Mouse (Mus musculus): ENCODE data around the gene Setd6. TPM values are rescaled to one million over a fixed set of nuclear protein-coding genes. Genes with fewer than 3 reads are reported as not detected.
A peak's percentile ranks its signal among the peaks of the same experiment; 100 is the strongest.

Gene Setd6
- total and polyA plus RNA-seq, 2 experiments from 2014 or later, result 29.5 to 38.5 TPM

DNA sequence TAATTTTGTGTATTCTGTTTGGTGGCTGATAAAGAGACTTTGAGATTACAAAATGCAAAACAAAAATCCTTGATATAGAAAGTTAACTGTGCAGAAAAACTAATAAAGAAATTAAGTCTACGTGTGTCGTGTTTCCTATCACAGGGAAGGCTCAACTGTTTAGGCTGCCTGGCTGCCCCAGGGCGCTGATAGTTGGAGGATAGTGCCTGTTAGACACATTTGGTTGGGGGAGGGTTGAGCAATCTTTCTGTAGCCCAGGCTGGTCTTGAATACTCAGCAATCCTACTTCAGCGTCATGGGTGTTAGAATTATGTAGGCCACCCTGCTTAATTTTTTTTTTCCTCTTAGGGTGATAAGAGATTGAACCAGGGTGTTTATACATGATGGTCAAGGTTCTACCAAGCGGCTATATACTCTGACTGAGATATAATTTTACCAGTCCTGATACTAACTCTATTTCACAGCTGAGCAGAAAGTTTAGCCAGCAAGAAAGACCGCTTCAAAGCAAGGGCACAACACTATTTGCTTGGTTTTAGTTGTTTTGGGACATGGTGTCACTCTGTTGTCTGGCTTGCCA, 756 bp upstream of the Setd6 start:
- H3K9me3 ChIP-seq (ENCODE audit: low read length), result no peaks in the 10 kb centered on the region
- no peak for ATAC-seq
- WGBS, result 86% methylated on average over 6 of the region's 6 CpGs
- peak overlapping the region; percentile 82; the same call in 1 of the 2 replicates for H3K4me3 ChIP-seq (ENCODE audit: low read length)
- no peaks in the 10 kb centered on the region for H3K4me1 ChIP-seq (ENCODE audit: insufficient read depth, low read length)
- DNase-seq (ENCODE audit: low spot score), result no peak
- no peak for TF ChIP-seq CTCF (IDR thresholded peaks at IDR 0.05; ENCODE audit: low read depth)
- peaks cover 24% of the 10 kb centered on the region for H3K36me3 ChIP-seq (ENCODE audit: insufficient read depth, low read length)
- H3K27ac ChIP-seq, result no peak overlapping the region
- peak overlapping the region; percentile 76; the same call in 1 of the 2 replicates for H3K9ac ChIP-seq (replicated peaks; ENCODE audit: low read length)
- H3K27me3 ChIP-seq (ENCODE audit: insufficient read depth, low read length), result no peaks in the 10 kb centered on the region
- peak overlapping the region; percentile 90 for H3K4me2 ChIP-seq (ENCODE audit: low read depth, low read length)

DNA sequence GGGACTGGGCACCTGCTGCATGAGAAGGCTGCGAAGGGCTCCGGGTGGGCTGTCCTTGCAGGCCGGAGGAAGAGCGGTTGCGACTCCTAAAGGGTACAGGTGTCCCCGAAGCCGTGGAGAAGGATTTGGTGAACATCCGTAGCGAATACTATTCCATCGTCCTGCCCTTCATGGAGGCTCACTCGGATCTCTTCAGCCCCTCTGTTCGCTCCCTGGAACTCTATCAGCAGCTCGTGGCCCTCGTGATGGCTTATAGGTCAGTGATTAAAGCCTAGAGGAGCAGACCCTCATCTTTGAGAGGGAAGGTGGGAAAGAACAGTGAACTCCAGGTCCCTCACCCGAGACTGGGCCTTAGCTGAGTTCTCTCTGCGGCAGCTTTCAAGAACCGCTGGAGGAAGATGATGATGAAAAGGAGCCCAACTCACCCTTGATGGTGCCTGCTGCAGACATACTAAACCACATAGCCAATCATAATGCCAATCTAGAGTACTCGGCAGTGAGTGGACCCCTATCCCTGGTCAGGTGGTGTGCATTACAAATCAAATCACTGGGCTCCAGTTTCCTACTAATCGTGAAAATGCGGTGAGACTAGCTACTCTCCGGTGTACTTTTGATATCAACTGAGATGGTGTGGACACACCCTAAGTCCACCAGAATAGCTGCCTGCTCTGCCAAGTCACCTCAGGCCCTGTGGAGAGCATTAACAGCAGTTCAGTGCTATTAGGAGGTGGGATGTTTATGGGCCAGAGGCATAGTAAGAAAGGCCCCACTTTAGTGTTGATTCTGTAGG, 1.1 kb downstream of the Setd6 start:
- DNase-seq (ENCODE audit: low spot score) (no peak), ATAC-seq (no peak)
- Histone ChIP-seq H3K36me3 (ENCODE audit: insufficient read depth, low read length) (peaks cover 30% of the 10 kb centered on the region), H3K4me2 (ENCODE audit: low read depth, low read length) (peak overlapping the region; percentile 90), H3K27ac (peak overlapping the region; percentile 78; the same call in 1 of the 2 replicates), H3K9me3 (ENCODE audit: low read length) (no peaks in the 10 kb centered on the region), H3K27me3 (ENCODE audit: insufficient read depth, low read length) (no peaks in the 10 kb centered on the region), H3K4me1 (ENCODE audit: insufficient read depth, low read length) (no peaks in the 10 kb centered on the region), H3K4me3 (ENCODE audit: low read length) (peak overlapping the region; percentile 82), H3K9ac (replicated peaks; ENCODE audit: low read length) (peak overlapping the region; percentile 76)
- no peak for TF ChIP-seq CTCF (IDR thresholded peaks at IDR 0.05; ENCODE audit: low read depth)
- 20% methylated on average over 21 of the region's 21 CpGs for WGBS

DNA sequence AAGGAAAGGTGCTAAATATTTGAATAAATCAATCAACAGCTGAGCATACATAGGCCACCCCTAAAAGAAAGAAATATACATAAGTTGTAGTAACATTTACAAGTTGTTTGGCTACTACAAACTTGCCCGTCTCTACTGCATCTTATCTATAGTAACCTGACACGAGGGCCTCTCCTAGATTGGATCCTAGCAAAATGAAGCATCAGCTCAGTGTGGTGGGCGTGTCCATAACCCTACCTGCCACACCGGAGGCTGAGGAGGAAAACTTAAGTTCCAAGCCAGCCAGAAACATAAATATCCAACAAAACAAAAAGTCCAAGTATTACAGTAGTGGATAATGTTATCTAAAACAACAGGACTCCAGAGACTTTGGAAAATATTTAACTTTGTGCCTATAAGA, 11.9 kb downstream of the Setd6 start:
- no peaks in the 10 kb centered on the region for H3K9me3 ChIP-seq (ENCODE audit: low read length)
- WGBS, result 90% methylated on average over 4 of the region's 4 CpGs
- DNase-seq (ENCODE audit: low spot score), result no peak
- H3K9ac ChIP-seq (replicated peaks; ENCODE audit: low read length), result no peak overlapping the region
- H3K4me3 ChIP-seq (ENCODE audit: low read length), result no peak overlapping the region
- H3K27me3 ChIP-seq (ENCODE audit: insufficient read depth, low read length), result no peaks in the 10 kb centered on the region
- H3K4me2 ChIP-seq (ENCODE audit: low read depth, low read length), result no peak overlapping the region
- TF ChIP-seq CTCF (IDR thresholded peaks at IDR 0.05; ENCODE audit: low read depth), result no peak
- H3K27ac ChIP-seq, result no peak overlapping the region
- no peaks in the 10 kb centered on the region for H3K4me1 ChIP-seq (ENCODE audit: insufficient read depth, low read length)
- ATAC-seq, result no peak
- peaks cover 64% of the 10 kb centered on the region for H3K36me3 ChIP-seq (ENCODE audit: insufficient read depth, low read length)

DNA sequence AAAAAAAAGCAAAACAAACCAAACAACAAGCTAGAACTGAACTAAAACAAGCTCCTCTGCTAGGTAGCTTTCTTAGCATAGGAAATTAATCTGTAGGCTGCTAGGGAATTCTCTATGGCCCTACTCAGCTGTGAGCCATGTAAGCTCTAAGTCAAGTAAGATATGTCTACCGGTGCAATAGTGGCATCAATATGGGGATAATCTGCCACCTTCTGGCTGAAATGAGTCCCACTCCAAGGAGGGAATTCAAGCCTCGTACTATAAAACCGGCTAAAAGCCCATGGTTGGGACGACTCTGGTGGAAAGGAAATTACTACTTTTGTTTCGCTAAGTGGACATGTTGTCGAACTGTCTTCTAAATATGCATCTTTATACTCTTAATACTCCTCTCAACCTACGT, 22.9 kb downstream of the Setd6 start:
- DNase-seq (ENCODE audit: low spot score), result peak; percentile 65

DNA sequence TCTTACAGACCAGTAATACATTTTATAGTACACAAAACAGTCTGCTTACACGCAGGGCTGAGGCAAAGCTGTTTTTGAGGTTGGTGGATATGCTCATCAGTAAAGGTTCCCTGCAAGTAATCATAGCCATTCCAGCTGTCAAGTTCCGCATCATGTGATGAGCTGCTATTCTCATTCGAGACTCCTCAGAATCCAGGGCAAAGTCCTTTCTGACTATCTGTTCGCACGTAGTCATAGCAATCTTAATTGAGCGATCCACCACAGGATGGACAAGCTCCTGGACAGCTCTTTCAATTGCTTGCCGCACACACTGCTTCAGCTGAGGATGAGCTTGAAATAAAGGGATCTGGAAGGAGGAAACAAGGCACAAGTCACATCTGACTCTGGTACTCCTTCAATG, 26.1 kb downstream of the Setd6 start:
- no peak overlapping the region for H3K4me2 ChIP-seq (ENCODE audit: low read depth, low read length)
- H3K9ac ChIP-seq (replicated peaks; ENCODE audit: low read length), result no peak overlapping the region
- peaks cover 79% of the 10 kb centered on the region for H3K36me3 ChIP-seq (ENCODE audit: insufficient read depth, low read length)
- H3K27me3 ChIP-seq (ENCODE audit: insufficient read depth, low read length), result no peaks in the 10 kb centered on the region
- no peak for ATAC-seq
- DNase-seq (ENCODE audit: low spot score), result no peak
- TF ChIP-seq CTCF (IDR thresholded peaks at IDR 0.05; ENCODE audit: low read depth), result no peak
- 89% methylated on average over 7 of the region's 7 CpGs for WGBS
- H3K4me1 ChIP-seq (ENCODE audit: insufficient read depth, low read length), result no peaks in the 10 kb centered on the region
- no peaks in the 10 kb centered on the region for H3K9me3 ChIP-seq (ENCODE audit: low read length)
- H3K27ac ChIP-seq, result no peak overlapping the region
- no peak overlapping the region for H3K4me3 ChIP-seq (ENCODE audit: low read length)

More for the DNA sequence above, 22.9 kb downstream of the Setd6 start:
- H3K9ac ChIP-seq (replicated peaks; ENCODE audit: low read length), result no peak overlapping the region
- no peak overlapping the region for H3K4me3 ChIP-seq (ENCODE audit: low read length)
- TF ChIP-seq CTCF (IDR thresholded peaks at IDR 0.05; ENCODE audit: low read depth), result peak; percentile 57
- H3K4me1 ChIP-seq (ENCODE audit: insufficient read depth, low read length), result no peaks in the 10 kb centered on the region
- ATAC-seq, result no peak
- H3K27ac ChIP-seq, result no peak overlapping the region
- no peaks in the 10 kb centered on the region for H3K9me3 ChIP-seq (ENCODE audit: low read length)
- H3K4me2 ChIP-seq (ENCODE audit: low read depth, low read length), result no peak overlapping the region
- H3K27me3 ChIP-seq (ENCODE audit: insufficient read depth, low read length), result no peaks in the 10 kb centered on the region
- 70% methylated on average over 7 of the region's 7 CpGs for WGBS
- peaks cover 72% of the 10 kb centered on the region for H3K36me3 ChIP-seq (ENCODE audit: insufficient read depth, low read length)

DNA sequence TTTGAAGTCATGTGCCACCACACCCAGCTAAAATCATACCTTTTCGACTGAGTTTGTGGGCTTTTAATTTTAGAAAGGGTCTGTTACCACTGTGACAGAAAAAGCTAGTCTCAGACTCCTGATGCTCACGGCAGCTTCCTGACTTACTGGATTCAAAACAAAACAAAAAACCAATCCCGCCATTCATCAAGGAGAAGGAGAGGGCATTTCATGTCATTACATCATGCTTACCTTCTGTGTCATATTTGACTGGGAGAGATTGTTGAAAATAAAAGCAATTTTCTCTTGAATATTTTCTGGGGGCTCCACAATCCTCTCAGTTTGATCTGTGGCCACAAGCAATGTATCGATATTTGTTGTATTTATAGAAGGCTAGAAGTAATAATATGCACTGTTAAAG, 32.3 kb downstream of the Setd6 start:
- 97% methylated on average over 4 of the region's 4 CpGs for WGBS
- no peaks in the 10 kb centered on the region for H3K9me3 ChIP-seq (ENCODE audit: low read length)
- H3K27me3 ChIP-seq (ENCODE audit: insufficient read depth, low read length), result no peaks in the 10 kb centered on the region
- no peak overlapping the region for H3K4me2 ChIP-seq (ENCODE audit: low read depth, low read length)
- no peaks in the 10 kb centered on the region for H3K4me1 ChIP-seq (ENCODE audit: insufficient read depth, low read length)
- H3K27ac ChIP-seq, result no peak overlapping the region
- no peak for ATAC-seq
- no peak overlapping the region for H3K9ac ChIP-seq (replicated peaks; ENCODE audit: low read length)
- no peak overlapping the region for H3K4me3 ChIP-seq (ENCODE audit: low read length)
- peaks cover 60% of the 10 kb centered on the region for H3K36me3 ChIP-seq (ENCODE audit: insufficient read depth, low read length)
- TF ChIP-seq CTCF (IDR thresholded peaks at IDR 0.05; ENCODE audit: low read depth), result no peak
- DNase-seq (ENCODE audit: low spot score), result no peak

DNA sequence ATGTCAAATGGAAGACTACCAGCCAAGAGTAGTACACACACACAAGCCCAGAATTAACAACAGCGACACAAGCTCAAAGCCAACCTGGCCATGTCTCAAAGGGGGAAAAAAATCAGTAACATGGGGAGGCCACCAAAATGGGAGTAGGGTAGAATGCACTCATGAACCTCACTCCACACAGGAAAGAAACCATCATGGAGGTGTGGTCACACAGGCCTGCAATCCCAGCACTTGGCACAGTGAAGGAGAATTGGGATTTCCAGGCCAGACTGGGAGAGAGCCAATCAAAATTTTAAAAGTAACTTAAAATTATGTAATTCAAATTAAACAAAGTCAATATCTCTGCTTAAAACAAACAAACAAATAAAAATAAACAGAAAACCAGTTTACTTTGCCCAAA, 36.2 kb downstream of the Setd6 start:
- no peak overlapping the region for H3K4me2 ChIP-seq (ENCODE audit: low read depth, low read length)
- H3K4me3 ChIP-seq (ENCODE audit: low read length), result no peak overlapping the region
- H3K9me3 ChIP-seq (ENCODE audit: low read length), result no peaks in the 10 kb centered on the region
- DNase-seq (ENCODE audit: low spot score) (no peak), ATAC-seq (no peak)
- TF ChIP-seq CTCF (IDR thresholded peaks at IDR 0.05; ENCODE audit: low read depth), result no peak
- WGBS, result 93% methylated on average over 1 of the region's 1 CpGs
- no peak overlapping the region for H3K27ac ChIP-seq
- no peak overlapping the region for H3K9ac ChIP-seq (replicated peaks; ENCODE audit: low read length)
- peaks cover 46% of the 10 kb centered on the region for H3K36me3 ChIP-seq (ENCODE audit: insufficient read depth, low read length)
- no peaks in the 10 kb centered on the region for H3K27me3 ChIP-seq (ENCODE audit: insufficient read depth, low read length)
- H3K4me1 ChIP-seq (ENCODE audit: insufficient read depth, low read length), result no peaks in the 10 kb centered on the region

All from hindbrain, postnatal 0 days (tissue).